Mouse (Mus musculus): ENCODE measurements around the gene Eml3.

Eml3 gene

DNA sequence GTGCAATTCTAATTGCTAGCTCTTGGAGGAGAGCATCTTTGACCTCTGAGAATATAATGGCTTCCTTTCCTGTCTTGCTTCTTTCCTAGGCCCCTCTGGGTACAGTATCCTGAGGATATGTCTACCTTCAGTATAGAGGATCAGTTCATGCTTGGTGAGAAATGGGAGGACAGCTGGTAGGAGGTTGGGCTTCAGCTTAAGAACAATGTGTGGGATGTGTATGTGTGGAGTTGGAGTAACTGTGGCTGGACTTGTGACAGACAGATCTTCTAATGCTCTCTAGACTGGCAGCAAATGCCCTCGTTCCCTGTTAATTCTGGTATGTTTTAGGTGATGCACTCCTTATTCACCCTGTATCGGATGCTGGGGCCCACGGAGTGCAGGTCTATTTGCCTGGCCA, 15.1 kb upstream of the Eml3 start:
- no peak for DNase-seq (ENCODE audit: low spot score)

DNA sequence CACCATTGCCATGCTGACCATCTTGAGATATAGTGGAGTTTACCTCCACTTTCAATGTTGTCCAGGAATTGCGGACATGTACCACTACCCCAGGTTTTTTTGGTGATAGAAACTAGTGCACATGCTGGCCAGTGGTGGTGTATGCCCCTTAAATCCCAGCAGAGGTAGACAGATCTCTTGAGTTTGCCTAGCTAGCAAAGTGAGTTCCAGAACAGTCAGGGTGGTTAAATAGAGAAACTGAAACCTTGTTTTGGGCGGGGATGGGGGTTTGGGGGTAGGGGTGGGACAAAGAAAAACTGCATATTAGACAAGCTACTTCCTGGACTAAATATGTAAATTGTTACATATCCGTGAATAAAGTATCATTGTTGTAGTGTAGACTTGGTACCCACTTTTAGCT, 10.4 kb upstream of the Eml3 start:
- no peak for DNase-seq (ENCODE audit: low spot score)

DNA sequence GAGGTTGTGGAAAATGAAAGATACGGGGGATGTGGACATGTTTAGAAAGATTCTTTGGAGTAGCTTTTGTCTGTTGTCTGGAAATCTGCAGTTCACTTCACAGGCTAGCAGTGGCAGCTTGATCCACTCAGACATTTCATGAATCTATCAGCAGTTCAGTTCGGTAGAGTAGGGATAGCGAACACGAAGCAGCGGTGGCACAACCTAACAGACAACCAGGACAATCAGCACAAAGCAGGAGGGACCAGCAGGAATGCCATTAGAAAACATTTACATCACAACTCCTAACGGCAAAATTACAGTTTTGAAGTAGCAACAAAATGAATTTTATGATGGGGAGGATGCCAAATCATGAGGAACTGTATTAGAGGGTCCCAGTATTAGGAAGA, 9.7 kb upstream of the Eml3 start:
- no peak for DNase-seq (ENCODE audit: low spot score)

DNA sequence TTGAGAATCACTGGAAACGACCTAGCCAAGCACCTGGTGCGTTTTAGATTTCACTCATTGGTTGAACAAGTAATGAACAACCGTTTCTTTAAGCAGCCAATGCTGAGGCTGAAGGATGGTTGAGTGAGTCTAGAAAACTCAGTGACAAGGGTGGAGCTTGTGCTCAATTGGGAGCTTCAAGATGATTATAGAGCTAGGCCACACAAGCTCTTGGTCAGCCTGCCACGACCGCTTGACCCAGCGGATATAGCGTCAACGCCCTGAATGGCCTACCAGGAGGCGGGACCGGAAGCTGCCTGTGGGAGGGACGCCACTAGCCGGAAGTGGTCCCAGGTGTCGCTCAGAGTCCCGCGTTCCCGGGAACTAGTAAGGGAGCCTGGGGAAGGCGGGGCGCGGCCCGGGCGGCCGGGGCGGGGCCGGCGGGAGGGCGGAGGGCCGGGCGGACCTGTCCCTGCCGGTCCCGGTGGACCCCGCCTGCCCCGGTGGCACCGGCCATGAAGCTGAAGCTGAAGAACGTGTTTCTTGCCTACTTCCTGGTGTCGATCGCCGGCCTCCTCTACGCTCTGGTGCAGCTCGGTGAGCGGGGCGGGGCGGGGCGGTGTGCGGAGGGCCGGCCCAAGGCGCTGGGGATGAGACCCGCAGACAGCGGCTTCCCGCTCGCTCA, 9.1 kb upstream of the Eml3 start, which contains the start of gene B3gat3:
TSS of gene B3gat3 (plus strand) at position 302 of the 664 bp plus-strand sequence.
- DNase-seq (ENCODE audit: low spot score), result peak; percentile 97

DNA sequence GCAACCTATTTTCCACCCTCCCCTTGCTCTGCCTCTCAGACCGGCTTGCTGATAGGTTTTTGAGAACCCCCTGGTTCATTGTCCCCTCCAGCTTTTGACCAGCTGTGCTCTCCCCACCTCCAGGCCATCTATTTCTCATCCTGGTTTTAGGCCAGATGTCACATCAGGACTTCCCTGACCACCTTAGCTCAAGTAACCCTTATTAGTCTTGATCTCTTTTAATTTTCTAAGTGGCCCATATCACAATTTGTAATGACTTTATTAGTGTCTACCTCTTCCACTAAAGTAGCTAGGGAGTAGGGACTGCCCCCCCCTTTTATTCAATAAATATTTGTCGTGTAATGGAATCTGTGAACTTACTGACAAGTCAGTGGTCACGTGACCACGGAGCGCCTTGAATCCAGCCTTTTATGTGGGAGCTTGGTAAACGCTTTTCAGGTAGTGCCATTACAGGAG, 8.5 kb upstream of the Eml3 start:
- DNase-seq (ENCODE audit: low spot score), result peak; percentile 61

DNA sequence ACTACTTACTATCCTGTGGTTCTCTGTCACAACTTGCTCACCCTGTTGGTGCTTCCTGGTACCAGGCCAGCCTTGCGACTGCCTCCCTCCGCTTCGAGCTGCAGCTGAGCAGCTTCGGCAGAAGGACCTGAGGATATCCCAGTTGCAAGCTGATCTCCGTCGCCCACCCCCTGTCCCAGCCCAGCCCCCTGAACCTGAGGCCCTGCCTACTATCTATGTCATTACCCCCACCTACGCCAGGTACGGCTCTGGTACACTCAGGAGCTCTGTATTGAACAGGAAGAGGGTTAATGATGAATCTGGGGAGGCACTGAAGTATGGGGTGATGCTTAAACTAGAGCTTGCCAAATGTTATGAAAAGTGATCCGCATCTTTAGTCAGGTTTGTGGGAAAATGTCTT, 7.6 kb upstream of the Eml3 start:
- no peak for DNase-seq (ENCODE audit: low spot score)

DNA sequence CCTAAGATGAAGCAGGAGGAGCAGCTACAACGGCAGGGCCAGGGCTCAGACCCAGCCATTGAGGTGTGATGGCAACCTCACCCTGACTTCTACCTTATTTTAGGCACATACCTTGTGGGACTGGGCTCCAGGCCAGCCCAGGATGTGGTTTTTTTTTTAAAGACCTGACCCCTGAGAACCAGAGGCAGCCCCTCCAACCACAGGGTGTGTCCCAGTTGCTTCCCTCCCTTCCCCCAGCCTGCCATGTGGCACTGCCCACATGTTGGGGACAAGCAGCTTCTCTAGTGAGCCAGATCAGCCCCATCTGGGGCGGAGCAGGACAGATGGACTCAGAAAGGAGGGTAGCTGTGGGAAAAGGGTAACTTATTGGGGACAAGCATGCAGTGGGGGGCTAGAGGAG, 2.6 kb upstream of the Eml3 start:
- no peak for DNase-seq (ENCODE audit: low spot score)

DNA sequence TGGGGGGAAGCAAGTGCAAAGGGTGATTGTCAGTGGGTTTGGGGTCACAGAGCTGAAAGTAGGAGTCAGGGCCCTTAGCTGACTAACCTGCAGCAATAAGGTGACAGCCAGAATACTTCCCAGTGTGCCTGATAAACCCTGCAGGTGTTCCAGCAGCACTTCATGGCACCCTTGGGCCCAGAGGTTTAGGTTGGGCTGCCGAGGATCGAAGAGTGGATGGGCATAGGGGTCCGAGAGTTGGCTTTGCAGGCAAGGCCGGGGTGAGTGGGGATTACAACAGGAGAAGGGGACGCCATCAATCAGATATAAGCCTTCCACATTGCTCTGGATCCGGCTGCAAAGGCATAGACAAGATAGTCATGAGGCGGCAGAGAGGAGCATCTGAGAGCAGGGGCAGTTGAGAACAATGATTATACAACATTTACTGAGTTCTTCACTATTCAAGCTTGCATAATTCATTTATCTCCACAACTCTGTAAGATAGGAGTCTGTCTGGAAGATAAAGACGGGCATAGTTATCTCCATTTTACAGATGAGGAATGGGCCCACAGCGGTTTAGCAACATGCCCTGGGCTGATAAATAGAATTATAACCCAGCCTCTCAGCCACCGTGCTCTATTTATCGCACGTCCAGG, 1.3 kb upstream of the Eml3 start:
- no peak for DNase-seq (ENCODE audit: low spot score)

DNA sequence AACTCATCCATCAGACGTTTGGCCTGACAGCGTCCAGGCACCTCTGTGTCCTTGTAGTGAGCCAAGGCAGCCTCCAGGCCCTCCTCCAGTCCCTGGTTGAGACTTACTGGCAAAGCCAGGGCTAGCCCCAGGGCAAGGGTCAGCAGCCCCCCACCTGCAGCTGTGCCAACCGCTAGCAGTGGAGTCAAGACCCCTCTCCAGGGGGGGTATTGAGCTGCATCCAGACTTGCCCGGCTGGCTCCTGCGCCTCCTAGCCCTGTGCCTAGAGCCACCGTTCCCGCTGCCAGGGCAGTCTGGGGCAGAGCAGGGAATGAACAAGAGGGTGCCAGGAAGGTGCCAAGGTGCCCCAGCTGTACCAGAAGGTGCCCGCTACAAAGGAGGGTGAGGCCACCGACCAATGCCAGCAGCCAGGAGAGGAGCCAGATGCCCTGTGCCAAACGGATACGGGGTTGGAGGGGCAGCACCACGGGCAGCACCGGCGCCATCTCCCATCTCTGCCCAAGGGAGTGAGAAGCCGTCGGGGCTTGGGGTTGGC, 596 bp upstream of the Eml3 start:
- DNase-seq (ENCODE audit: low spot score), result no peak

DNA sequence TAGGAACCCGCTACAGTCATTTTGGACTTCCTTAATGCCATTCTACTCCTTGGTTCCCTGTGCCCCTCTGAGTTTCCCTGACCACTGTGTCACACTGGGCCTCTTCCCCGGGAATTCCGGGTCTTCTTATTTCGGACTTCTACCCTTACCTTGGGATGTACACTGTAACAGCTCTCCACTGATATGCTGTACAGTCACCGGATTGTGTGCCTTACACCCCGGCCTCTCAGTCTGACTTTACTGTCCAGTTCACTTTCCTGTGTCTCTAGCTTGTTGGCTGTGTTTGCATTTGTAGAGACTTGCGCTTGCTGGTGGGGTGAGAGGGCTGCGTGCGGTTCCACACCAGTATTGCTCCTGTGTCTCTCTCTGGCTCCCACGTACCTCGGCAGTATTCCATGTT, 765 bp downstream of the Eml3 start:
- DNase-seq (ENCODE audit: low spot score), result peak; percentile 28

DNA sequence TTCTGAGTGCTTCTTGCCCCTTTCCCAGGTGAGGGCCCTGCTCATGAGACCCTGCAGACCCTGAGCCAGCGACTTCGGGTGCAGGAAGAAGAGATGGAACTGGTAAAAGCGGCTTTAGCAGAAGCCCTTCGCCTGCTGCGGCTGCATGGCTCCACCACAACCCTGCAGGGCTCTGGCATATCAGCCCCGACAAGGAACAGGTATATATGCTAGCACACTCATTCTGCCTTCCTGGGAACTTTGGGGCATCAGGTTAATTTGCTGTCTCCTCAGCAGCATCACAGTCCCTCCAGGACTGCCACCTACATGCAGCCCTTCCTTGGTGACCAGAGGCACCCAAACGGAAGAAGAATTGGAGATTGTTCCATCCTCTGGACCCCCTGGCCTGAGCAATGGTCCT, 1.4 kb downstream of the Eml3 start:
- DNase-seq (ENCODE audit: low spot score), result no peak

DNA sequence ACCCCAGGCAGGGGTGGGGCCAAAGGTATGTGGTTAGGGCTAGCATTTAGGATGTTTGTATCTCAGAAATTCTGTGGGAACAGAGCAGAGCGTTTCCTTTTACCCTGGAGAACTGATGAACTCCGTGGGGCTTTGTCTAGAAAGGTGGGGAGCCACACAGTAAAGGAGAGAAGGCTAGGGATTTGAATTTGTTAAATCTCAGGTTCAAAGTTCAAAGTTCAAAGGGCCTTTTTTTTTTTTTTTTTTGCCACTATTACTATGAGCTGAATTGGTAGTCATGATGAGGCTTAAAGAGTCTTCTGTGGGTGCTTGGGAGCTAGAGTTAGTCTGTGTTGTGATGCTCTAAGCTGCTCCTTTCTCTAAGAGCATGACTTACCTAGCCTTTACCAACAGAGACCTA, 7.4 kb downstream of the Eml3 start:
- DNase-seq (ENCODE audit: low spot score), result no peak

DNA sequence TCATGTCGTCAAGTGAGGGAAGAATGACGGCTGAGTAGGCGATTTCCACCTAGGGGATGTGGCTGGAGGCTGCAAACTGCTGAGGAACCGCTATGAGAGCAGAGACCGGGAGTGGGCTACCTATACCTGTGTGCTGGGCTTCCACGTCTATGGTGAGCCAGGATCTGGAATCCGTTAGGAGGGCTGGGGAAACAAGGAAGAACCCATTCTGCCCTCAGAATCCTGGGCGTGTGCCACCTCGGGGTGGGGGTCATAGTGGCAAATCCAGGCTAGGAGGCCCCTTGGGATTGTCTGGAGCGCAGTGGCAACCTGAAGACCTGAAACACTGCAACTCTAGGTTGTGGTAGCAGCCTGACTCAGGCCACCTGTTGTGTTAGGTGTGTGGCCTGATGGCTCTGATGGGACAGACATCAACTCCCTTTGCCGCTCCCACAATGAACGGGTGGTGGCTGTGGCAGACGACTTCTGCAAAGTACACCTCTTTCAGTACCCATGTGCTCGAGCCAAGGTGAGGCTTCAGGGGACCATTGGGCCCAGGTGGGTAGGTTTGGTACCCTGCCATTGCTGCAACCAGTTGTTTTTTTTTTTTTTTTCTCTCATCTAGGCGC, 11.3 kb downstream of the Eml3 start:
- DNase-seq (ENCODE audit: low spot score), result no peak

DNA sequence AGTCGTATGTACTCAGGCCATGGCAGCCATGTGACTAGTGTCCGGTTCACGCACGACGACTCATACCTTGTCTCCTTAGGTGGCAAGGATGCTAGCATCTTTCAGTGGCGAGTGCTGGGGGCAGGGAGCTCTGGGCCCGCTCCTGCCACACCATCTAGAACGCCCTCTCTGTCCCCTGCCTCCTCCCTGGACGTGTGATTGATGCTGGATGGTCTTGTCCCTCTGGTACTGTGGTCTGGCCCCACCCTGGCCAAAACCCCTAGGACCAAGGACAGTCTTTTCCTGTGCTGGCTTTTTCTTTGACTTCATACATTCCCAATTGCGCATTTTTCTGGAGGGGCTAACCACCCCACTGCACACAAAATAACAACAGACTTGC, 11.8 kb downstream of the Eml3 start:
- DNase-seq (ENCODE audit: low spot score), result no peak

DNA sequence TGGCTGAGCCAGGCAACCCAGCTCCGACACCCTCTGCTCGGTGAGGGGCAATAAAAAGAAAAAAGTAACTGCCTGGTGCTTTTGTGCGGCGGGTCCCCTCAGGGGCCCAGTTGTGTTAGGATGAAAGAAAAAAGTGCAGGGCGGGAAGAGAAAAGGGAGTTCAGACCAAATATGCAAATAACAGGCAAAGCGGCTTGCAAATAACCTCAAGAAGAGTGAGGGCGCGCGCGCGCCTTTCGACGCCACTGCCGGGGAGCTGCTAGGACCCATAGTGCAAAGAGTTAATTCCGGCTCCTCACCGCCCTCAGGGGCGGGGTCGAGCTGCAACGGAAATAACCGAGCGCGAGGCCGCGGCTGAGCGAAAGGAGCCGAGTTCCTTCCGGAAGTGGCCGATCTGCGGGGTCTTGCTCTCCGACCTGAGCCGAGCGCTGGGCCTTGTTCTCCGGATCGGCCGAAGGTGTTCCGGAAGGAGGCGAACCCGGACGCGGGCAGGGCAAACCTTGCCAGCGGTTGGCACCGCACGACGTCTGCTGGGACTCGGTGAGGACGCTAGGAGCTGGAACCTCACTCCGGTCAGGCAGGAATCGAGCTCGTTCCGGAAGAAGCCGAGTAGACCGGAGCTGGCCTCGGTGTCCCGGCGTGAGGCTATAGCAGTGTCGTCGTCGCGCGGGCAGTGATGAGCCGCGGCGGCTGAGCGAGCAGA, 12.3 kb downstream of the Eml3 start, which contains the start of gene Mta2:
TSS of gene Mta2 (plus strand) at position 361 of the 703 bp plus-strand sequence.
- peak; percentile 97 for DNase-seq (ENCODE audit: low spot score)

DNA sequence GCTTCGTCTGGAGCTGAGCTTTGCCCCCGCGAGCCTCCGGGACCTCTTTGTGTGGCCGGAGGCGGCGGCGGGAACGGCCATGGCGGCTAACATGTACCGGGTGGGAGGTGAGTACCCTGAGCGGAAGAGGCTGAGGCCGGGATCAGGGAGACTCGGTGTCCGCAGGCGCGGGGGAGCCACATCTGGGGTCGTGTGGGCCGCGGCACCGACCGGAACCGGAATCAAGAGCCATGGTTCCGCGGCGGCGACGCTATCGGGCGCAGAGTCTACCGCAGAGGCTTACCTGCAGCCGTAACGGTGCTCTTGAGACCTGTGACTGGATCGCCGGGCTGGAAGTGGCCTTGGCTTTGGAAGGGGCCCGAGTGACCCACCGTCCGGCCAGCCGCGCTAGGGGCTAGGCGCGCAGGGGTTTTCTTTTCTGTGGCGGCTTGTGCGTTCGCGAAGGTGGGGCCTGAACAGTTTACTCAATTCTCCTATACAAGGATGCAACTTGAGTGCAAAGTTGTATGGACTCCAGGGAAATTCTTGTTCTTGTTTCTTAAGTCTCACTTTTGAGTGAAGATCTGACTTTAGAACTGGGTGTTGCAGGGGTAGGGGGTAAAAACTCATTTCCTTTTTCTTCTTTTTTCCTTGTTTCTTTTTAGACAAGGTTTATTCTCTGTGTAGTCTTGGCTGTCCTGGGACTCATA, 13.1 kb downstream of the Eml3 start:
- DNase-seq (ENCODE audit: low spot score), result peak; percentile 47

DNA sequence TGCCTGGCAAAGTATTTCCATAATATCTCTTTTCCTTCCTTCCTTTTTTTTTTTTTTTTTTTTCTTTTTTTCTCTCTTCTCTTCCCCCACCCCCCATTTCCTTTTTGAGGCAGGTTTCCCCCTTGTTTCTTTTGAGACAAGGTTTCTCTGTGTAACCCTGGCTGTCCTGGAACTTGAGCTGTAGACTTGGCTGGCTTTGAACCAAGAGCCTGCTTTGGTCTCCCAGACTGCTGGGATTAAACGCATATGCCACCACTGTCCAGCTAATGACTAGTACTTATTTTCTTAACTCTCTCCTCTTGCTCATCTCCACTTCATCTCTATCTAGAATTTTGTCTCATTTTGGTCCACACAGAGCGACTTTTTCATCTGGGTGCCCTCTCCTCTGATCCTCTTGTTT, 13.7 kb downstream of the Eml3 start:
- DNase-seq (ENCODE audit: low spot score), result peak; percentile 52

DNA sequence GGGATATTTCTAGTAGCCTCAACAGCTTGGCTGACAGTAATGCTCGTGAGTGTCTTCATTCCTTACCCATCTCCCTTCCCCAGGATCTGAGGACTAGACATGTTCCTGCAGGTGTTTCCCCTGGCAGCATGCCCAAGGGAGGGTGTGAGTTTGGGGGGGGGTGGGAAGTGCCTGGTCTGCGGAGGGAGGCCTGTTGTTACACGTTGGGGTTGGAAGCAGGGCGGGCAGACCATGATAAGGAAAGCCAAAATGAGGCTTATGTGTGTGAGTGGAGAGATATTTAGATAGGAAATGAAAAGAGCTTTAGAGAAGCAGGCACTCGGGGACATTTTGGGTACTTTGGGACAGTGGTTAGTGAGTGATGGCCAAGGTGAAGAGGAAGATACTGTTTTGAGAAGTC, 14.7 kb downstream of the Eml3 start:
- no peak for DNase-seq (ENCODE audit: low spot score)

DNA sequence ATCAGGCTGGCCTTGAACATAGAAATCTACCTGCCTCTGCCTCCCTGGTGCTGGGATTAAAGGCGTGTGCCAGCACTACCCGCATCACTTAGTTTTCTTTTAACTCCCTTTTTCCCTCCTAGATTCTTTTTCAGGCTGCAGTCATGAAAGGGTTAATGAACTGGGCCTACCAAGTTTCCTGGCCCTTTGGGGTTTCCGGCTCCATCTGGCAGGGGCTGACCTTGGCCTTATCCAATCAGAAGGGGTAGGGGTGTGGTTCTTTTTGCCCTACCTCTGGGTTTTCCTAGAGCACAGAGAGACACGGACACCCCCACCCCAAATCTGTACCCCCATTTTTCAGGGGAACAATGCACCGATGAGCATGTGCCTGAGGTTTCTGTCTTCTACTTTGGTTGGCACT, 15.4 kb downstream of the Eml3 start:
- peak; percentile 86 for DNase-seq (ENCODE audit: low spot score)

DNA sequence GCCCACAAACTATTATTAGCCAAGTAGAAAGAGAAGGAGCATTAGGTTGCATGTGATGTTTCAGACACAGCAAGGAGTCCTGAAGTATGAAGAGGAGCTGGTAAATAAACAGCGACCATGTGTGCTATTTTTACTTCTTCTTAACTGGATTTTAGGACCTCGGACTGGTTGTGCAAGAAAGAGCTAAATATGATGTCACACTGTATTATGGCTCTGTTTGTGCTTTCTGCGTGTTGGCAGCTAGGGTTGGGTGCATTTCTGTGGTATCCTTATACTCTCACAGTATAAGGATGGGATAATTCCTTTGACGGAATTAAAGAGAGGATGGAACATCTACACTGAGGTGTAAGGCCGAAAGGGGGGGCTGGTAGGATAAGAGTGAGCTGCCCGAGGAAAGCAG, 15.9 kb downstream of the Eml3 start:
- no peak for DNase-seq (ENCODE audit: low spot score)

DNA sequence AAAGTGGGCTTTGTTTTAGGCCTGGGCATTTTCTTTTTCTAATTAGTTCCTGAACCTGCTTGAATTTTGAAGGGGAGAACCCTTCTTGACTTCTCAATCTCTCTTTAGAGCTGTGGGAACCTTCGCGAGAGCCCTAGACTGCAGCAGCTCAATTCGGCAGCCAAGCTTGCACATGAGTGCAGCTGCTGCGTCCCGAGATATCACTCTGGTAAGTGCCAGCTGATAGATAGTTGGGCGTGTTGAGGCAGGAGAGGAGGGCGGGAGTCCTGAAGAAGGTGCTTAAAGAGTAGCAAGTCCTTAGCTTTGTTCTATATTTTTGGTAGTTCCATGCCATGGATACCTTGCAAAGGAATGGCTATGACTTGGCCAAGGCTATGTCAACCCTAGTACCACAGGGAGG, 17.6 kb downstream of the Eml3 start:
- DNase-seq (ENCODE audit: low spot score), result no peak

DNA sequence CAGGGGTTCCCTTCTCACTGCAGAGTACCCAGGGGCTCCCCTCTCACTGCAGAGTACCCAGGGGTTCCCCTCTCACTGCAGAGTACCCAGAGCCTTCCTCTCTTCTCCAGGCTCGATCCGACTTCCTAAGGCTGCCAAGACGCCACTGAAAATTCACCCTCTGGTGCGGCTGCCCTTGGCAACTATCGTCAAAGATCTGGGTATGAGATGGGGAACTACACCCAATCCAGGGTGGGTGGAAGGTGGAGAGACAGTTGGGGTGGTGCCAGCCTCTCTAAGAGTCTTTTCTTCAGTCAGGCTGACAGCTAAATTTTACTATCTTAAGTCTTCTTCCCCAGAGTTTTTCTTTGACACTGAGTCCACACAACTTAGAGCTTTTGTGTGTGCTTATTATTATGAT, 20.8 kb downstream of the Eml3 start:
- no peak for DNase-seq (ENCODE audit: low spot score)

All from adipocyte (in vitro differentiated cells).